Mouse (Mus musculus) midbrain, embryonic 10.5 days (tissue): ENCODE results near the gene Hacd2. TPM values are rescaled to one million over a fixed set of nuclear protein-coding genes. Genes with fewer than 3 reads are reported as not detected.

Experiments used
- DNase-seq: peaks from one replicate; pipeline ENCODE4 v3.0.0-alpha.2; 2017; ENCODE audit warnings: low spot score
- H3K27ac ChIP-seq: fragments of 300-500 bp; sonication (generic); replicated peaks from 2 replicates; pipeline ENCODE4 v1.5.1; 2016; ENCODE audit warnings: mild to moderate bottlenecking
- H3K27me3 ChIP-seq: fragments of 300-500 bp; sonication (generic); 2 replicates; pipeline ENCODE4 v1.6.1; 2016; ENCODE audit warnings: low read depth, mild to moderate bottlenecking; ENCODE audit not compliant: poor library complexity, severe bottlenecking
- H3K36me3 ChIP-seq: fragments of 300-500 bp; sonication (generic); 2 replicates; pipeline ENCODE4 v1.6.1; 2016; ENCODE audit warnings: mild to moderate bottlenecking, moderate library complexity
- H3K4me1 ChIP-seq: fragments of 300-500 bp; sonication (generic); 2 replicates; pipeline ENCODE4 v1.6.1; 2016
- H3K4me3 ChIP-seq: fragments of 300-500 bp; sonication (generic); 2 replicates; pipeline ENCODE4 v1.5.1; 2016; ENCODE audit warnings: mild to moderate bottlenecking, moderate library complexity
- H3K9me3 ChIP-seq: fragments of 300-500 bp; sonication (generic); replicated peaks from 2 replicates; pipeline ENCODE4 v1.6.1; 2016; ENCODE audit warnings: mild to moderate bottlenecking
- WGBS: fragments of 180-500 bp; shearing (Covaris S2); methylation state at CpG from one replicate; pipeline ENCODE4 v1.1.7; 2016; 5-methylcytosine and 5-hydroxymethylcytosine counted together
- polyA plus RNA-seq: library from polyadenylated mRNA; unstranded; fragments of >200 nt; fragmentation: Nextera tagmentation; extraction: Ambion mirVana; gene quantifications from 2 replicates; pipeline ENCODE4 v1.2.1, GENCODE M21; 2016

The Hacd2 gene
- polyA plus RNA-seq, 1 experiment from 2014 or later = 79.0 TPM

DNA sequence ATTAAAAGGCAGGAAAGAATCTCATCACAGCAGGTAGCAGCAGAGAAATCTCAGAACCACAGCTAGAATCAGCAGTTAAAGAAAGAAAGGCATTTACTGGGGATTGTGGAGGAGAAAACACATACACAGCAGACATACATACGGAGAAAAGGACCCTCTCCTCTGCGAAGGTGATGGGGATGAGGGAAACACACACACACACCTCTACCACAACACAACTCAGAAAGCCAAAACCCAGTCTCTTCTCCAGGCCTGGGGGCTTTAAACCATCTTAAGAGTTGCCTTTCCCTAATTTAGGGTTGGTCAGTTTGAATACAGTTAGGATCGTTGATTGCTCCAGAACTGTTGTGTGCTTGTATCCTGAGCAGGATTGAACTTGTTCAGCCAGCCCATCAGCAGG is 45.4 kb downstream of the Hacd2 start:
- Histone ChIP-seq H3K27me3 (no peaks in the 10 kb centered on the region), H3K4me3 (no peak overlapping the region), H3K27ac (no peak overlapping the region), H3K36me3 (peaks cover 1% of the 10 kb centered on the region), H3K4me1 (peaks cover 2% of the 10 kb centered on the region; the same call in 1 of the 2 replicates), H3K9me3 (no peaks in the 10 kb centered on the region)
- 93% methylated on average over 3 of the region's 3 CpGs for WGBS
- DNase-seq = no peak

DNA sequence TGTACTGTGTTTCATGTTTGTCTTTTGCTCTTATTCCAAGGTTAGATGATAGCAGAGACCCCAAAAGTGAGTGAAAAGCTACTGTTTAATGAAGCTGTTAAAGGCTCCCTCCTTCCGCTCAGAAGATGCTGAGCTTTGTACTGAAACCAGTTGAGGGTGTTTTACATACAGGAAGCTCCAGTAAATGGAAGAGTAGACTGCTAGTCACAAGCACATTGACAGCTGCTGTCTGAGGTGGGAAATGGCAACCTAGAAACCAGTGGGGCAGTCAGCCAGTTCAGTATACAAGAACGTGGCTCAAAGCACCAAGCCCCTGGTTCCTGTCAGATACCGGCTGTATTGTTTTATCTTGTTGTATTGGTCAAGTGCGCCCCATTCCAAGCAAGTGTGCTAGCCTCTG is 46.7 kb downstream of the Hacd2 start:
- Histone ChIP-seq H3K4me1 (peaks cover 2% of the 10 kb centered on the region; the same call in 1 of the 2 replicates), H3K27me3 (no peaks in the 10 kb centered on the region), H3K9me3 (no peaks in the 10 kb centered on the region), H3K36me3 (no peaks in the 10 kb centered on the region; the same call in 1 of the 2 replicates), H3K27ac (no peak overlapping the region), H3K4me3 (no peak overlapping the region)
- no peak for DNase-seq
- WGBS = 90% methylated on average over 4 of the region's 4 CpGs

DNA sequence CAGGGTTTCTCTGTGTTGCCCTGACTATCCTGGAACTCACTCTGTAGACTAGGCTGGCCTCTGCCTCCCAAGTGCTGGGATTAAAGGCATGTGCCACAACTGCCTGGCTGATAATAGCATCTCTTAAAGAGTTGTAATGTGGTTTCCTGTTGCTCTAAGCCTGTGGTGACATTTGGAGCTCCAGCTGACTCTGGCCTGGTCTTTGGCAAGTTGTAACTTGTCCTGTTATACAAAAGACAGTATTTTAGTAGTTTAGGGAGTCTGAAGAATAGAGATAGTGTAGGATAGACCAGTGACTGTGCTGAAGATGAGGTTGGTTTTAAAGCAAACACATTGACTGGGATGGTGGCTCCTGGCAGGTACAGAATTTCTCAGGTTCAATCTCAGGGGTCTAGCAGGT is 52.2 kb downstream of the Hacd2 start:
- Histone ChIP-seq H3K9me3 (no peaks in the 10 kb centered on the region), H3K4me1 (0 out of 2 replicates have a peak, but pooled peaks cover 2% of the 10 kb centered on the region), H3K4me3 (no peak overlapping the region), H3K27me3 (no peaks in the 10 kb centered on the region), H3K36me3 (peaks cover 19% of the 10 kb centered on the region), H3K27ac (no peak overlapping the region)
- no peak for DNase-seq

GRCm38 (mm10) chr16:35075643-35076042 is 53.4 kb downstream of the Hacd2 start:
- Histone ChIP-seq H3K27ac (no peak overlapping the region), H3K4me3 (no peak overlapping the region), H3K4me1 (no peaks in the 10 kb centered on the region), H3K27me3 (no peaks in the 10 kb centered on the region), H3K36me3 (peaks cover 22% of the 10 kb centered on the region), H3K9me3 (no peaks in the 10 kb centered on the region)
- no peak for DNase-seq
- 86% methylated on average over 3 of the region's 3 CpGs for WGBS

- Histone ChIP-seq H3K36me3 (peaks cover 9% of the 10 kb centered on the region), H3K27me3 (no peaks in the 10 kb centered on the region), H3K4me3 (no peak overlapping the region), H3K27ac (no peak overlapping the region), H3K9me3 (no peaks in the 10 kb centered on the region), H3K4me1 (no peaks in the 10 kb centered on the region)
- DNase-seq = no peak
Measured at GRCm38 (mm10) chr16:35093500-35093899, 71.3 kb downstream of the Hacd2 start.

- no peak overlapping the region for H3K27ac ChIP-seq
- no peaks in the 10 kb centered on the region for H3K4me1 ChIP-seq
- whole genome bisulfite sequencing = 94% methylated on average over 3 of the region's 3 CpGs
- no peak overlapping the region for H3K4me3 ChIP-seq
- DNase-seq = no peak
- H3K9me3 ChIP-seq = no peaks in the 10 kb centered on the region
- no peaks in the 10 kb centered on the region for H3K27me3 ChIP-seq
- H3K36me3 ChIP-seq = peaks cover 34% of the 10 kb centered on the region
Measured at GRCm38 (mm10) chr16:35097870-35098530, 75.8 kb downstream of the Hacd2 start.

DNA sequence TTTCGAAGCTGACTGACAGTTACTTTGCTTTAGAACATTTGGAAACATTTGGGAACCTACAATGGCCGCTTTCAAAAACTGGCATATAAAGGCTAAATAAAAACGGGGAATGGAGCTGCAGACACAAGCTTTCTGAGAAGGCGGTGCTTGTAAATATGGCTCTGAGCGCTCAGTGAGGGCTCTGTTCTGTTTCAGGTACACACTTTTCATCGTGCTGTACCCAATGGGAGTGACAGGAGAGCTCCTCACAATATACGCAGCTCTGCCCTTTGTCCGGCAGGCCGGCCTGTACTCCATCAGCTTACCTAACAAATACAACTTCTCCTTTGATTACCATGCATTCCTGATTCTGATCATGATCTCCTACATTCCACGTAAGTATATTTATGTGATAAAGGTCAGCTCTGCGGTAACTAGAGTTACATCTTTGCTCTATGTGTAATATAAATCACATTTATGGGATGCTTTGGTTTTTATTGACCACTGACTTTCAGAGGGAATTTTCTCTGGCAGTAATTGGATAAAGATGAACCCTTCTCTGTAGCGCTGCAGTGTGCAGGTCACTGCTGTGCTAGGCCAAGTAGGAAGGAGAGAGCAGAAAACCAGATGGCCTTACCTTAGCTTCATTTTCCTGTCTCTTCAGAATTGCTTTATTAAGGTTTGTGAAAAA is 79.7 kb downstream of the Hacd2 start:
- no peak overlapping the region for H3K4me3 ChIP-seq
- no peak for DNase-seq
- H3K4me1 ChIP-seq = no peaks in the 10 kb centered on the region
- no peaks in the 10 kb centered on the region for H3K27me3 ChIP-seq
- H3K27ac ChIP-seq = no peak overlapping the region
- no peaks in the 10 kb centered on the region for H3K9me3 ChIP-seq
- H3K36me3 ChIP-seq = peaks cover 43% of the 10 kb centered on the region
- WGBS = 91% methylated on average over 12 of the region's 12 CpGs

GRCm38 (mm10) chr16:35102866-35103620 is 80.8 kb downstream of the Hacd2 start:
- Histone ChIP-seq H3K4me3 (no peak overlapping the region), H3K27me3 (no peaks in the 10 kb centered on the region), H3K27ac (no peak overlapping the region), H3K4me1 (no peaks in the 10 kb centered on the region; the same call in 1 of the 2 replicates), H3K9me3 (no peaks in the 10 kb centered on the region), H3K36me3 (peaks cover 50% of the 10 kb centered on the region)
- no peak for DNase-seq
- WGBS = 82% methylated on average over 7 of the region's 7 CpGs

DNA sequence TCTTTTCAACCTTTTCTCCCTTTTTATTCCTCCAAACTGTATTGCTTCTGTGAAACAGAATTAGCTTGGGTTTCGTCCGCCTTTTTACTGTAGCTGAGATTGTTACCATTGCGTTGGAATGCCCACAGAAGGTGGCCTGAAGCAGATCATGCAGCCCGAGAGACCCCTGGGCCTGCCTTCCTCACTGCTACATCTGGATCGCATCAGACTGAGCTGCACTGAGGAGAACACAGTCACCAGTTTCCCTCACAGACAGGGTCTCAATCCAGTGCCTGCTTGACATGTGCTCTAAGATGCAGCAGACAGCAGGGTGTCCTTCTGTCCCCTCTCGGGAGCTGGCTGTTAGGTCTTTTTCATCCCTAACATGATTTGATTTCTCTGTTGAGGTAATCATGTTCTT is 85.8 kb downstream of the Hacd2 start:
- peaks cover 8% of the 10 kb centered on the region for H3K4me1 ChIP-seq
- peaks cover 29% of the 10 kb centered on the region for H3K36me3 ChIP-seq
- no peak for DNase-seq
- H3K4me3 ChIP-seq = no peak overlapping the region
- 66% methylated on average over 6 of the region's 6 CpGs for WGBS
- H3K9me3 ChIP-seq = no peaks in the 10 kb centered on the region
- no peak overlapping the region for H3K27ac ChIP-seq
- H3K27me3 ChIP-seq = no peaks in the 10 kb centered on the region

DNA sequence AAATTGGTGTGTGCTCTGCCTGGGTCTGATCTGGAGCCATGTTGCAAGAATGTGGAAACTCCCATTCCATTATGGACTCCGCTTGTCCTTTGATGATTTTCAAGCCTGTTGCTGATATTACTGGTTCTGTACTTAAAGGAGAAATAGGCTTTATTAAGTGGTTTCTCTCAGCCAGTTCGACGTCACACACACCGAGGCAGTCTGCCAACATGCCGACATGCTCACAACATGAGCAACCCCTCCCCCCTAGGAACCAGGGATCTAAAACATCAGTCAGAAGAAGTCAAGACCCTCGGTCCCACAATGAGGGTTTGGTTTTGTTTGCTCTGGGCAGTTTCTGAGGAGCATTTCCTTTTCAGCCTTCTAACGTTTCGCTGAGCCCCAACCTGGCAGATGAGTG is 86.9 kb downstream of the Hacd2 start:
- DNase-seq = no peak
- peaks cover 24% of the 10 kb centered on the region for H3K36me3 ChIP-seq
- no peak overlapping the region for H3K27ac ChIP-seq
- WGBS = 78% methylated on average over 8 of the region's 8 CpGs
- H3K27me3 ChIP-seq = no peaks in the 10 kb centered on the region
- H3K4me3 ChIP-seq = no peak overlapping the region
- H3K4me1 ChIP-seq = peaks cover 8% of the 10 kb centered on the region
- H3K9me3 ChIP-seq = no peaks in the 10 kb centered on the region

DNA sequence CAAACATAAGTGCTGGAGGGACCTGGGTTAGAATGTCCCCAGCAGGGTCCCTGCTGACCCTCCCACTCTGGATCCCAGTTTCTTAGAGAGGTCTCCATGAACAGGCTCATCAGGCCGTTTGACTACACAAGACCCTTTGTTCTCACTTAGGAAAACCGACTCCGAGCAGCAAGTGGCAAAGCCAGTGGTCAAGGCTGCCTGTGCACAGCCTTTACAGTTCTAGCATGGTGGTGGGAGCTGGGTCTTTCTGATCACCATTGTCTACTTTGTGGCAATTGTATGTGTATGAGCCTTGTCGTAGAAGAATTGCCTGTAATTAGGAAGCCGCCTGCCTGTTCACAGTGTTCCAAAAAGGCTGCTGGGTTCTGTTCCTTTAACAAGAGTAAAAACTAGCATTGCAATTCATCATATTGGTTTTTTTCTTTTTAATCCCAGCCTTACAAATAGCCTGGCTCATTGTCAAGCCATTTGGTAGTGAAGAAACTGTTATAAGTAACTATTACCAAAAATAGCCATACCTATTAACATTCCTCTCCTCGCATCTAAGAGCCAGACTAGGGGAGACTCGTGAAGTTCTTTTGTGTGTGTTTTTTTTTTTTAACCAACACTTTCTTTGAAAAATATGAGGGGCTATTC is 87.5 kb downstream of the Hacd2 start:
- H3K36me3 ChIP-seq = peaks cover 18% of the 10 kb centered on the region
- no peaks in the 10 kb centered on the region for H3K9me3 ChIP-seq
- DNase-seq = no peak
- peaks cover 8% of the 10 kb centered on the region for H3K4me1 ChIP-seq
- no peak overlapping the region for H3K4me3 ChIP-seq
- WGBS = 56% methylated on average over 7 of the region's 7 CpGs
- no peak overlapping the region for H3K27ac ChIP-seq
- H3K27me3 ChIP-seq = no peaks in the 10 kb centered on the region

GRCm38 (mm10) chr16:35110410-35111142 is 88.3 kb downstream of the Hacd2 start:
- peak; percentile 88 for DNase-seq
- peaks cover 8% of the 10 kb centered on the region for H3K4me1 ChIP-seq

More at GRCm38 (mm10) chr16:35110410-35111142, 88.3 kb downstream of the Hacd2 start:
- H3K27me3 ChIP-seq = no peaks in the 10 kb centered on the region
- H3K36me3 ChIP-seq = peaks cover 16% of the 10 kb centered on the region
- 35% methylated on average over 10 of the region's 10 CpGs for WGBS
- peak overlapping the region; percentile 60 for H3K27ac ChIP-seq
- H3K9me3 ChIP-seq = no peaks in the 10 kb centered on the region
- no peak overlapping the region; the same call in 1 of the 2 replicates for H3K4me3 ChIP-seq
